Mouse (Mus musculus) olfactory bulb, adult 2 months (tissue): ENCODE data around the gene Gm20509.

ENCODE experiments used
- CTCF ChIP-seq: fragments of 200-500 bp; IDR thresholded peaks from 2 replicates; pipeline ENCODE4 v1.5.1; 2012; ENCODE audit warnings: low read depth, mild to moderate bottlenecking, low read length, moderate library complexity; ENCODE audit not compliant: insufficient read depth
- POLR2A ChIP-seq: fragments of 200-500 bp; IDR thresholded peaks from 2 replicates; pipeline ENCODE4 v1.6.1; 2012; ENCODE audit warnings: mild to moderate bottlenecking, low read depth, low read length, moderate library complexity; ENCODE audit not compliant: insufficient read depth

- TF ChIP-seq POLR2A, result no peak
- TF ChIP-seq CTCF, result no peak
These were observed 10.5 kb upstream of the Gm20509 start for GRCm38 (mm10) chr9:73091747-73092146.
